ENCODE assay signal across 8 mouse cellular contexts in the genomic region with DNA sequence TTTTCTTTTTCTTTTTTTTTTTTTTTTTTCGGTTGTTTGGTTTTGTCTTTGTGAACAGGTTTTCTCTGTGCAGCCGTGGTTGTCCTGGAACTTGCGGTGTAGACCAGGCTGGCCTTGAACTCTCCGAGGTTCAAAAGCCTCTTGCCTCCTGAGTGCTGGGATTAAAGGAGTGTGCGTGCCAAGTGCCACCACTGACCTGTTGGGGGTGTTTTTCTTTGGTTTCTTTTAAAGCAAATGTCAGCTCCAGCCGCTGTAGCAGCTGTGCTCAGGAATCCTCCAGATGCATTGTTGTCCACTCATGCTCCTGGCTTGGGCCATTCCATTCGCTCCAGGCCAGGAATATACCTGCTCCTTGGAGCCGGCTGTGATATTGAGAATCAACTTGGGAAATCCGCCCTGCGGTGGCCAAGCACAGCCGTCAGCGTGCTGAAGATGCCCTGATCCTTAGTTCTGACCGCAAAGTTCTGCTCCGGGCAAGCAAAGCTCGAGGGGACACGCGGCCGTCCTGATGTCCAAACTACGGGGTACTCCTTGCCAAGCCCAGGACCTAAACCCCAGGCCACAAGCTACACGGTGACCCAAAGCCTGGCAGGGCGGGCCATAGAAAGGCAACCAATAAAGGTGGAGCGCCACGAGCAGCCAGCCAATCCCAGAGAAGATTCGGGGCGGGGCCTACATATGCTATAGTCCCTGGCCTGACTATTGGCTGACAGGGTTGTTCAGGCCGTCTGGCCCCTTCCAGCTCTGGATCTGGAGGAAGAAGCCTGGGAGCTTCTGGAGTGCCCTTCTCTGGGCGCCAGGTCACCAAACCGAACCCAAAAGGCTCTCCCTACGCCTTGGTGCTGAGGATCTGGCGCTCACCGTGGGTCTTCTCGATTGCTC. TPM values are rescaled to one million over a fixed set of nuclear protein-coding genes. Genes with fewer than 3 reads are reported as not detected.
DNase-seq lines count a peak whose midpoint lies in the region; ATAC-seq lines count a peak whose summit lies in the region.

No protein-coding gene starts in this region.

- no peaks in the 10 kb centered on the region for H3K4me1 ChIP-seq in embryonic facial prominence, embryonic 11.5 days (ENCODE audit: control insufficient read depth, insufficient read depth, low read length)
- peaks cover 7% of the 10 kb centered on the region; the same call in 1 of the 2 replicates for H3K4me1 ChIP-seq in intestine, embryonic 16.5 days (ENCODE audit: control insufficient read depth, insufficient read depth, low read length)
- H3K4me1 ChIP-seq in limb, embryonic 10.5 days = peaks cover 18% of the 10 kb centered on the region
- H3K4me1 ChIP-seq in midbrain, embryonic 10.5 days = 0 out of 2 replicates have a peak, but pooled peaks cover 3% of the 10 kb centered on the region

- DNase-seq in ovary, adult 18-20 months (ENCODE audit: low spot score) = peak; percentile 61
- DNase-seq in ovary, postnatal 10 days (ENCODE audit: low spot score) = no peak
- peak; percentile 71 for DNase-seq in embryonic facial prominence, embryonic 11.5 days (ENCODE audit: low spot score)
- peak; percentile 68 for DNase-seq in limb, embryonic 10.5 days (ENCODE audit: low spot score)
- peak; percentile 74 for DNase-seq in midbrain, embryonic 10.5 days (ENCODE audit: low spot score)
- DNase-seq in skeletal muscle tissue, adult 2 months (ENCODE audit: low read depth, low spot score) = peak; percentile 53

- H3K27ac ChIP-seq in embryonic facial prominence, embryonic 11.5 days (replicated peaks; ENCODE audit: low read depth, low read length) = no peak overlapping the region
- H3K27ac ChIP-seq in intestine, embryonic 16.5 days (ENCODE audit: low read length) = no peak overlapping the region
- peak overlapping the region; percentile 66 for H3K27ac ChIP-seq in limb, embryonic 10.5 days
- H3K27ac ChIP-seq in midbrain, embryonic 10.5 days (replicated peaks) = peak overlapping the region; percentile 70

- H3K9ac ChIP-seq in embryonic facial prominence, embryonic 11.5 days (replicated peaks; ENCODE audit: low read length) = no peak overlapping the region
- H3K9ac ChIP-seq in intestine, embryonic 16.5 days (ENCODE audit: low read depth, low read length) = peak overlapping the region; percentile 41

- H3K4me2 ChIP-seq in embryonic facial prominence, embryonic 11.5 days (ENCODE audit: low read depth, low read length) = peak overlapping the region; percentile 32; the same call in 1 of the 2 replicates
- peak overlapping the region; percentile 50 for H3K4me2 ChIP-seq in intestine, embryonic 16.5 days (ENCODE audit: low read depth, low read length)

- no peaks in the 10 kb centered on the region for H3K27me3 ChIP-seq in embryonic facial prominence, embryonic 11.5 days (ENCODE audit: control insufficient read depth, insufficient read depth, low read length)
- H3K27me3 ChIP-seq in intestine, embryonic 16.5 days (replicated peaks; ENCODE audit: control insufficient read depth, insufficient read depth, low read length) = no peaks in the 10 kb centered on the region
- no peaks in the 10 kb centered on the region for H3K27me3 ChIP-seq in limb, embryonic 10.5 days (ENCODE audit: low read depth, poor library complexity, severe bottlenecking)
- H3K27me3 ChIP-seq in midbrain, embryonic 10.5 days (ENCODE audit: low read depth, poor library complexity, severe bottlenecking) = no peaks in the 10 kb centered on the region

- ATAC-seq in embryonic facial prominence, embryonic 11.5 days (replicated peaks; ENCODE audit: insufficient number of reproducible peaks, low FRiP score, low TSS enrichment, low read depth) = peak; percentile 87
- ATAC-seq in granulocyte monocyte progenitor cell, adult 5-6 weeks (replicated peaks; ENCODE audit: poor library complexity, severe bottlenecking) = peak; percentile 99
- peak; percentile 97 for ATAC-seq in intestine, embryonic 16.5 days

- H3K36me3 ChIP-seq in embryonic facial prominence, embryonic 11.5 days (replicated peaks; ENCODE audit: control insufficient read depth, insufficient read depth, low read depth, low read length) = no peaks in the 10 kb centered on the region
- H3K36me3 ChIP-seq in intestine, embryonic 16.5 days (ENCODE audit: control insufficient read depth, insufficient read depth, low read length) = no peaks in the 10 kb centered on the region
- H3K36me3 ChIP-seq in limb, embryonic 10.5 days = 0 out of 2 replicates have a peak, but pooled peaks cover 3% of the 10 kb centered on the region
- no peaks in the 10 kb centered on the region for H3K36me3 ChIP-seq in midbrain, embryonic 10.5 days

- H3K9me3 ChIP-seq in embryonic facial prominence, embryonic 11.5 days (replicated peaks; ENCODE audit: control insufficient read depth, low read length) = no peaks in the 10 kb centered on the region
- H3K9me3 ChIP-seq in intestine, embryonic 16.5 days (ENCODE audit: control insufficient read depth, low read length) = no peaks in the 10 kb centered on the region
- H3K9me3 ChIP-seq in limb, embryonic 10.5 days (replicated peaks) = no peaks in the 10 kb centered on the region
- no peaks in the 10 kb centered on the region for H3K9me3 ChIP-seq in midbrain, embryonic 10.5 days (replicated peaks)

- WGBS in embryonic facial prominence, embryonic 11.5 days = 71% methylated on average over 32 of the region's 32 CpGs
- 67% methylated on average over 32 of the region's 32 CpGs for WGBS in intestine, embryonic 16.5 days
- WGBS in limb, embryonic 10.5 days = 61% methylated on average over 32 of the region's 32 CpGs
- 67% methylated on average over 32 of the region's 32 CpGs for WGBS in midbrain, embryonic 10.5 days

- 0 out of 2 replicates have a peak overlapping the region, but pooled peaks have one; percentile 11 for H3K4me3 ChIP-seq in embryonic facial prominence, embryonic 11.5 days (ENCODE audit: low read depth, low read length)
- H3K4me3 ChIP-seq in intestine, embryonic 16.5 days (ENCODE audit: low read length) = peak overlapping the region; percentile 36
- H3K4me3 ChIP-seq in limb, embryonic 10.5 days = peak overlapping the region; percentile 44
- peak overlapping the region; percentile 41 for H3K4me3 ChIP-seq in midbrain, embryonic 10.5 days

RNA-seq across cellular contexts. Expression of gene Usp46, which starts 58.0 kb away (rescaled TPM):
- 53.1 and 60.0 TPM in 2 replicates for polyA plus RNA-seq in embryonic facial prominence, embryonic 11.5 days (2014; fragmentation: Nextera tagmentation; extraction: Ambion mirVana)
- 8.4 and 11.9 TPM in 2 replicates for total RNA-seq in granulocyte monocyte progenitor cell, adult 5-6 weeks (2014; fragmentation: Nextera tagmentation)
- total RNA-seq in granulocyte monocyte progenitor cell, adult 5-6 weeks (2017) = 10.9 and 26.9 TPM in 2 replicates
- 16.5 and 16.7 TPM in 2 replicates for polyA plus RNA-seq in intestine, embryonic 16.5 days (2015; fragmentation: Nextera tagmentation; extraction: Ambion mirVana)
- 30.8 and 37.9 TPM in 2 replicates for polyA plus RNA-seq in limb, embryonic 10.5 days (2016; fragmentation: Nextera tagmentation; extraction: Ambion mirVana)
- 29.7 and 30.1 TPM in 2 replicates for polyA plus RNA-seq in midbrain, embryonic 10.5 days (2016; fragmentation: Nextera tagmentation; extraction: Ambion mirVana)

Comparison
In these comparisons a context has a peak if more than half of its experiments do, and no peak if none do; other contexts are left out.
1. H3K27ac ChIP-seq: peak in limb, embryonic 10.5 days (single experiment) and midbrain, embryonic 10.5 days (single experiment); none in embryonic facial prominence, embryonic 11.5 days (single experiment) and intestine, embryonic 16.5 days (single experiment).
2. Peak in every context shown above with its lines, with median percentiles within 50 percentile points of each other: ATAC-seq and H3K4me3 ChIP-seq.